Mouse (Mus musculus) T-helper 1 cell (primary cell): ENCODE results near the gene Mink1.
"Not testable (repeated sequence)": the region's sequence is repeated elsewhere in the genome, so short reads cannot be mapped to it uniquely, and the experiment has no call there.

Experiments
- in situ Hi-C: fragments of 300-600 bp; cut with MboI, MseI; formaldehyde crosslinking; loops from one replicate; pipeline ENCODE4 v1.15.1; 2025; ENCODE audit warnings: high pct_unique_total_duplicates

Mink1 gene

DNA sequence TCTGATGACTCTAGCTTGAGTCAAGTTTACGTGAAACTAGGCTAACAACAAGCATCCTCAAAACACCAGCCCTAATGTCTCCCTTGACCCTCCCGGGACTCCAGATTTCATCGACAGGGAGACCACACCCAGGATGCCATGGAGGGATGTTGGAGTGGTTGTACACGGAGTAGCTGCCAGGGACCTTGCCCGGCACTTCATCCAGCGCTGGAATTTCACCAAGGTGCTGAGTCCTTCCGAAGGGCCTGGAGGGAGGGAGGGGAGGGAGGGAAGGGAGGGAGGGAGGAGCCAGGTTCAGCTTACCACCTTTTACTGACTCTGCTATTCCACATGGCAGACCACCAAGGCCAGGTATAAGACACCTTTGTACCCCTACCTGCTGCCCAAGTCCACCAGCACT lies 8.7 kb upstream of the Mink1 start:
- in situ Hi-C loops = no loop called here

- in situ Hi-C loops = no loop called here
Observed at GRCm38 (mm10) chr11:70557545-70557944, 5.1 kb upstream of the Mink1 start.

- in situ Hi-C loops = no loop called here
Observed at GRCm38 (mm10) chr11:70561937-70562286, 769 bp upstream of the Mink1 start.

- in situ Hi-C loops = no loop called here
Observed at GRCm38 (mm10) chr11:70562995-70563469, 351 bp downstream of the Mink1 start.

DNA sequence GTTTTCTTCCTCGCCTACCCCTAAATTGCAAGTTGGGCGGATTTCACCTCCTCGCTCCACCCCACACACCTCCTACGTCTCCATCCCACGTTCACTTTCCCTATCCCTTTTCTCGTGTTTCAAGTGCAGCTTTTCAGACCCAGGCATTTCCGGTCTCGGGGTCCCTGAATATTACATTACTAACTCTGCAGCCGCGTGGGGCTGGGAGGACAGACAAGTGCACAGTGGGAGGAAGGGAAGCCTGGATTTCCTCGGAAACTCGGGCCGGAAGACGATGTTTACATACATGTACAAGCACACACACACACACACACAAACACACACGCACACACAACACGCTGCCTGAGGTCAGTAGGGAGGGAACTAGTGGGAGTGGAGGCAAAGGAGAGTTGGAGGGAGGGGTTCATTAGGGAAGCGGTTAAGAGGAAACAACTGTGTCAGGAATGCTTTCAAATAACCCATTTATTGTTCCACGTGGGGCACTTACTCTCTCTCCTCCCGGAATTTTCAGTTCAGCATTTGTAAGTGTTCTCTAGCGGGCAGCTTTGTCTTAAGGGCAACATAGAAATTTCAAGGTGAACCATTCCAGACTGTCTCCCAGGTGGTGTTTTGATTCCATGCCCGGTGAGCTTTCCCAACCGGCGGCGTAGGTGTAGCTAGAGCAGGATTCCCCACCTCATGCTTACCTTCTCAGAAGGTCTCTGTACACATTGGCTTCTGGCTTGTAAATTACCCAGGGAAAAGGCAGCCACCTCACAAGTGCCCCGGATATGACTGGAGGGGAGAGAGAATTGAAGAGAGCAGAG lies 992 bp downstream of the Mink1 start:
- in situ Hi-C loops = no loop called here

DNA sequence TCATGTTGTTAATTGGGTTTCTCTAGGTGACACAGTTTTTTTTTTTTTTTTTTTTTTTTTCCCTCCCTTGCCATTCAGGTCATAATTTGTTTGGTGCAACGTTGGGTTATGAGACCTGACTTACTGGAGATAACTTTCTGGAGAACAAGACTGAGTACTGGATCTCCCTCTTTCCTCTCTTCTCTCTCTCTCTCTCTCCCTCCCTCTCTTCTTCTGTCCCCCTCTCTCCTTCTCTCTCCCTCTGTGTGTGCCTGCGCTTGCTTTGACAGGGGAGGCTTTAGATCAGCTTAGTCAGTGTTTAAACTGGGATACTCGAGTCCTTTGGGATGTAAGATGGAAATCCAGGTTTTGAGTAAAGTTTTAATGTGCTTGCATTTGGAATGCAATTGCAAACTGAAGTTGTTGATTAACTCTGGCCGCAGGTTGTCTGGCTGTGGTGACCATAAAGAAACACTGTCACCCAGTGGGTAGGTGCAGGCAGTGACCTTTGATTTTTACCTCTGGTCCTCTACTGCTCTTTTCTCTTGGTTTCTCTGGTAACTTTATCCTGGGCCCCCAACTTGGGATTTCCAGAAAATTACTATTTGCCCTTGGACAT lies 1.7 kb downstream of the Mink1 start:
- in situ Hi-C loops = no loop called here

DNA sequence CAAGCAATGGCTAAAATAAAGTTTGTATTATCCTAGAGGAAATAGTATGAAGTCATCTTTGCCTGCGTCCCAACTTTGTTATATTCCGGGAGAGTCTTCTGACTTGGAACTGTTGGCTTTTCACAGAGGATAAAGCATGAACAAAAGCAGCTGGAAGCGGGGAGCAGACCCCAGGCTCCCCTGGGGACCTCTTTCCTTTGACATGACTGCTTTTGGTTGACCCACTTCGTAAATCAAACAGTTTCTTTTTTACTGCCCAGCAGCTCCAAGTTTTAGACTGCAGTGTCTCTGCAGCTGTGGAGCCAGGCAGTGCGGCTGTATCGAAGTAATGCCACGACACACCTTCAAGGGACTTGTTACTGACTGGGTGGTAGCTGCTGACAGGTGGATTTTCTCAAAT lies 3.9 kb downstream of the Mink1 start:
- in situ Hi-C loops = no loop called here

GRCm38 (mm10) chr11:70570614-70571013 lies 7.9 kb downstream of the Mink1 start:
- in situ Hi-C loops = not testable (repeated sequence)

DNA sequence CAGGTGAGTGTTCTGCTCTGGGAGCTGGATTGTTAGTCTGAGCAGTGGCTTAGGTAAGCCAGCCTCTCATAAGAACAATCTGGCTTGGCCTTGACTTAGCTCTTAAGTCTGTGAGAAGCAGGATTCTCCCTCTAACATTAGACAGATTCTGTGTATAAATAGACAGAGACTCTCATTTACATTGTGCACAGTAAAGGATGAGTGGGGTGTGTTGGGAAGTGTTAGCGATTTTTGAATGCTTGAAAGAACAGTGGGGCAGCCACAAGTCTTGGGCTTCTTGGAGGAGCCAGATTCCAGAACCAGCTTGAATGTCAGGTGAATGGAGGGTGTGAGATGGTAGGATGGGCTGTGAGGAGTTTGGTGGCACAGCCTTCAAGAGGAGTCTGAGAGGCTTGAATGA lies 9.0 kb downstream of the Mink1 start:
- in situ Hi-C loops = no loop called here

- in situ Hi-C loops = no loop called here
Observed at GRCm38 (mm10) chr11:70572348-70572902, 9.7 kb downstream of the Mink1 start.

- in situ Hi-C loops = no loop called here
Observed at GRCm38 (mm10) chr11:70573872-70574271, 11.2 kb downstream of the Mink1 start.

GRCm38 (mm10) chr11:70577201-70577600 lies 14.5 kb downstream of the Mink1 start:
- in situ Hi-C loops = no loop called here

- in situ Hi-C loops = no loop called here
Observed at GRCm38 (mm10) chr11:70578962-70579361, 16.3 kb downstream of the Mink1 start.

DNA sequence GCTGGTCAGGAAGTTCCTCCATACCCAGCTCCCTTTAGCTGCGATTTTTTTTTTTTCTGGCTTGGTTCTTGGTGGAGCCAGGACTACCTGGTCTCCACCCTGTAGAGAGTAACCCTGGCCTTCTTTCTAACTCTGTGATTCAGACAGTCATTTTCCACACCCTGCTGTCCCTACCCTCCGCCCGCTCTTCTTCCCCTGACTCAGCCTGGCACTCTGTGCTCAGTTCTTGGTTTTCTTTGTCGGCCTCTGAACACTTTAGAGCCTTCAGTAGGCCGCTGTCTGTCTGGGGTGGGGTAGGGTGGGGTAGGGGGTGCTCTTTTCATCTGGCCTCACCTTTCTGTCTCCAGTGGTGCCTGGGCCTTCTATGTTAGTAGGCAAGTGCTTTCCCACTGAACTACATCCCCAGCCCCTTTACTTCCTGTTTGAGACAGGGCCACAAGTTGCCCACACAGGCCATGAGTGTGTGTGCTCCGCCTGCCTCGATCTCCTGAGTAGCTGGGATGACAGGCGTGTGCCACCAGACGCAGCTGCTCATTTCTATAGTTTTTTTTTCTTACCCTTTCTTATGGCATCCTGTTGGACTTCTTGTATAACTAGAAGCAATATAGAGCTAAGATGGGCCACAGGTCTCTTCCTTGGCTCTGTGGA lies 17.2 kb downstream of the Mink1 start:
- in situ Hi-C loops = no loop called here

DNA sequence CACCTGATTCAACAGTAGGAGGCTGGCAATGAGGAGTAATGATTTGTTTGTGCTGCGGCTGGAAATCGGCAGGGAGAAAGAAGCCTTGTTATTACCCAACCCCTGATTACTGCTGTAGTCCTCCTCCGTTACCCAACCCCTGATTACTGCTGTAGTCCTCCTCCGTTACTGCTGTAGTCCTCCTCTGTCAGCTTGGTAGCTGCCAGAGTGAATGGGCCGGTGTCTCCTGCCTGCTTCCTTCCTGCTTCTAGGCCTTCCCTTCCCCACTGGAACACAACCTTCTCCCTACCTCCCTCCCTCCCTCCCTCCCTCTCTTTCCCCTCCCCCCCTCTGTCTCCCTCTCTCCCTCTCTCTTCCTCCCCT lies 17.7 kb downstream of the Mink1 start:
- in situ Hi-C loops = no loop called here

- in situ Hi-C loops = no loop called here
Observed at GRCm38 (mm10) chr11:70580921-70581320, 18.2 kb downstream of the Mink1 start.

DNA sequence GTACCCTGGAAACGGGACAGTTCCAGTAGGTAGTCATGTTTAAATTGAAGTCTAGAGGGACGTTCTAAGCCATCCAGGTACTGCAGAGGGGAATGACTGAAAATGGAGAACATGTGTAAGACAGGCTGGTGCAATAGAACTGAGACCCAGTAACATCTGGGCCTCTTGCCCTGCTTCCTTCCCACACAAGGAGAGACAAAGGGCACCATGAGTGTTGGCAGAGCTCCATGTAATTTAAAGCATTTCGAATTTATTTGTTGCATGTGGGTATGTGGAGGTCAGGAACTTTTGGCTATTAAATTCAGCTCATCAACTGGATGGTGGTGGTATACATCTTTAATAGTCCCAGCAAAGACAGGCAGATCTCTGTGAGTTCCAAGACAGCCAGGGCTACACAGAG lies 19.5 kb downstream of the Mink1 start:
- in situ Hi-C loops = no loop called here

GRCm38 (mm10) chr11:70583022-70583714 lies 20.5 kb downstream of the Mink1 start:
- in situ Hi-C loops = no loop called here

GRCm38 (mm10) chr11:70583775-70584174 lies 21.1 kb downstream of the Mink1 start:
- in situ Hi-C loops = no loop called here

GRCm38 (mm10) chr11:70585457-70585856 lies 22.8 kb downstream of the Mink1 start:
- in situ Hi-C loops = no loop called here

DNA sequence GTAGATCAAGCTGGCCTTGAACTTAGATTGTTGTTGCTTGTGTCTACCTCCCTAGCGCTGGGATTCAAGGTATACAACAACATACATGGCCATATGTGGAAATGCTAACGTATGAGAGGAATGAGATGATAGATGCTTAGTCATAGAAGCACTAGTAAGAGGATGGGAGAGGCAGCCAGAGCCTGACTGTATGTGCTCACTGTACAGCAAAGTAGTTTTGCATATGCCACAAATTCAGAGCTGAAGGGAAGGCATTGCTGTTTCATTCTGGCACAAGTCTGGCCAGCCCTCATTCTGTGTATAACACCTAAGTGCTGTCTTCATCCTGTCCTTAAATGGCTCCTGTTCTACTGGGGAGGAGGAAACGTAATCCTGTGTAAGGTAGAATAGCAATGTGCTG lies 23.6 kb downstream of the Mink1 start:
- in situ Hi-C loops = no loop called here

DNA sequence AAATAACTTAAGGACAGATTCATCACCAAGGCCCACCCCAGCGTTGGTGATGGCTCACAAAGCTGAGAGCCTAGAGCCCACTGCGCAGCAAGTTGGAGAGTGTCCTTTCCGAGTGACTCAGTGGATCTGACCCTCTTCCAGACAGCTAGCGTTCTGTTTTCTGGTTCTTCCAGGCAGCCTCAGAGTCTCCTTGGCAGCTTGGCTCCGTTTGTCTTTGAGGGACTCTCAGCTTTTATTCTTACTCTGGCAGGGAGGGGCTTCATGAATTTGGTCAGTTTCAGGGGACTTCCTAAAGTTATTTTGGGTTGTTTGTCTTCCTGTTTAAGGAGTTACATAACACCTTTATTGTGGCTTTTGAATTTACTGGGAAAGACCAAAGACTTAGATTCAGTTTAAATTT lies 24.3 kb downstream of the Mink1 start:
- in situ Hi-C loops = no loop called here
